Mouse (Mus musculus): ENCODE measurements around the gene Ambra1. TPM values are rescaled to one million over a fixed set of nuclear protein-coding genes. Genes with fewer than 3 reads are reported as not detected.

Gene Ambra1
- polyA plus RNA-seq, 1 experiment = 12.3 TPM

DNA sequence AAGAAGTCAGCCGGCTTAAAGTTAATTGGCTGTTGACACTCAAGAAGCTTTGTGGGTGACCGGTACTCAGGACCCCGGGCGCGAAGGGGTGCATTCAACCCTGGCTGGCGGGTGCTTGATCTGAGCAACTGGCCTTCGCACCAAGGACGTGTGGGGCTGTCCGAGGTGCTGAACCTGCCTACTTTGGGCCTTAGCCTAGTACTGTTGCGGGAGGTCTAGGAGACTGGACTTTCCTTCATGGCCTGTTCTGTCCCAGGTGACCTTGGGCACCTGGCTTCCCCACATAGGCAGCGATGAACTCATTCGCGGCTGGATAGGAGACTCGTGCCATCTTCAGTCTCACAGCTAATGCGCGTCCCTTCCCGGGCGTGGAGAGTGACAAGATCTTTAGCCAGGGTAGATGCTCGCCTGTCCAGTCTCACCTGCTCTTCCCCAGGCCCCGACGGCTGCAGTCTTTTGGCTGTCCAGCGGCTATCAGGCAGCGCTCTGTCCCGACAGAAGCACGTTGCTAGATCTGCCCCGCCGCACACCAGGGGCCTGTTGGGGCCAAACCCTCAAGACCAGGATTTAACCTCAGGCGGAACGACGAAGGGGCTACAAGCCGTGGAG is 191.4 kb downstream of the Ambra1 start:
- no peak for DNase-seq (ENCODE audit: low spot score)

- no peak for DNase-seq (ENCODE audit: low spot score)
Observed at GRCm38 (mm10) chr2:91921790-91922570, 192.0 kb downstream of the Ambra1 start.

DNA sequence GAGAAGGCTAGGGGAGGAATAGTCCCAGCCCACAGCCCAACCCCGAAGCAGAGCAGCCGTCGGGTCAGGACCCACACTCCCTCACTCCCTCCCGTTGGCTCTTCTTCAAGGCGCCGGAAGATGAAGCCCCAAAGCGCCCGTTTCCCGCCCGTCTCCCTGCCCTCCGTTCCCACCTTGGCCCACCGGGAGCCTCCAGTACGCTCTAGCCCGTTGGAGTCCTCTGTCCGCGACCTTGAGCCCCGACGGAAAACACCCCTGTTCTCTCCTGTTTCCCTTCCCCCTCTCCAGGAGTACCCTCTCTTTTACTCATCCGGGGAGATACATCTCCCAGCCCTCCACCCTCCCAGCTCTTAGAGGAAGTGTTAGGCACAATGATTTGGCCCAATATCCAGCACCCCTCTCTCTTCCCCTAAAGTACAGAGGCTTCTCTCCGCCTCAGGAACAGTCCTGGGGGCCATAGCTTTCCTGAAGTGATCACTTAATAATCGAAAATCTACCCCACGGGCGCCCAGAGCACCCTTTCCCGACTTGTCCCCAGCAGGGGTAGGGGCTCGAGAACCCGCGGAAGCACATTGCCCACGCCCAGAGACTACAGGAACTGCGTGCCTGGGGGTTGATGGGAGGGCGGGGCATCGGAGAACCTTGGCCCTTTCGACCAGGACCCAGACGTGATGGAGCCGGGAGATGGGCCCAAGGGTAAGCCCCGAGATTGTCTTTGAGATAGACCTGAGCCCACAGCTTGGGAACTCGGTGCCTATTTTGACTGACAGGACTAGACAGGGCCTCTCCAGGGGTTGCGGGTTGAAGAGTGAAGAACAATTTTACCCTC is 192.9 kb downstream of the Ambra1 start:
- no peak for DNase-seq (ENCODE audit: low spot score)

DNA sequence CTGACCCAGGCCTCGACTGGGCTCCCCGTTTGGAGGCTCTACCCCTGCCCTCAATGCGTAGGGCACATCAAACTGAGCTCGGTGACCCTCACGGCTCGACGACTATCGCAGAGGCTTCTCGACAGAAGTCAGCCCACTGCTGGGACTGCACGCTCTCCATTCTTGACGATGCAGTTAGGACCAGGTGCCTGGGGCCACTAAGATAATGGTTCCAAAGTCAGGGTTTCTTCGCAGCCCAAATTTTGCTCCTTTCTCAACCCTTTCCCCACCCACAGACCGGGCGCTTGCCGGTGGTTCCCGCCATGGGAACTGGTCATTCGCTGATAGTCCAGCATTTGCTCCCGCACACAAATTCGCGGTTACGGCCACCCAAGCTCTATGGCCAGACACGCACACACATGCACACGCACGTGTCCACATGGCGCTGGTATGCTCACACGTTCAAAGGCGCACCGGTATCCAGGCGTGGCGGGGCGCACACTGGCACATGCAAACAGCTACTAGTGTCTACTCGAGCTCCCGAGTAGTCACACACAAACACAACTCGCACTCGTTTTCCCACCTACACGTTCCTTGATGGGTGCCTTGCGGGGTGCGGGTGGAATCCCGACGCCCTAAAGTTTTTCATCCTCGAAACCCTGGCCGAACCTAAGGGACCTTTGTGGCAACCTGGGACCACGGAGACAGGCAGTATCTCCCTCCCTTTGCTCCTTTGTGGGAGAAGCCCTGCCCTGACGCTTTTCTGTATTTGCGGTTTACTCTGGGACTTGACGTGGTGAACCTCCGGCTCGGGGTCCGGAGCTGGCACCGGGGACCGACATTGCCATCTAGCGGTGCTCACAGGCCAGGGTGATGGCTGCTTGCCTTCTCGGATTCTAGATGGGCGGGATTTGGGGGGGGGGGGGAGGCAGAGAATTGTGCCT is 193.7 kb downstream of the Ambra1 start:
- DNase-seq (ENCODE audit: low spot score) = no peak

DNA sequence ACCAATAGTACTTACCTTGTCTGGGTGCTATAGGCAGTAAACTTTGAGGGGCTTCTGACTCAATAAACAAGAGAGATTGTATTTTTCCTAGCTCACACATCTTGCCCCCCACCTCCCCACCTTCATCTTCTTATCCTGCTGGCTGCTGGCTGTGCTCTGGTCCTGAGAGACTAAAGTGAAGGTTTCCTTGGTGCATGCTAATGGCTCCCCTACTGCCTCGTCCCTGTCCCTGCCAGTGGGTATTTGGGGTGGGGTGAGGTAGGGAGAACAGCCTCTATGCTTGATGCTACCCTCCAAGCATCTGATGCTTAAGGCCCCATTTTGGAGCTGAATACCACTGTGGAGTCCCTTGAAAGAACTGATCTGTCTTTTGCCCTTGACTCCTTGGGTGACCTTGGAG is 194.8 kb downstream of the Ambra1 start:
- DNase-seq (ENCODE audit: low spot score) = no peak

DNA sequence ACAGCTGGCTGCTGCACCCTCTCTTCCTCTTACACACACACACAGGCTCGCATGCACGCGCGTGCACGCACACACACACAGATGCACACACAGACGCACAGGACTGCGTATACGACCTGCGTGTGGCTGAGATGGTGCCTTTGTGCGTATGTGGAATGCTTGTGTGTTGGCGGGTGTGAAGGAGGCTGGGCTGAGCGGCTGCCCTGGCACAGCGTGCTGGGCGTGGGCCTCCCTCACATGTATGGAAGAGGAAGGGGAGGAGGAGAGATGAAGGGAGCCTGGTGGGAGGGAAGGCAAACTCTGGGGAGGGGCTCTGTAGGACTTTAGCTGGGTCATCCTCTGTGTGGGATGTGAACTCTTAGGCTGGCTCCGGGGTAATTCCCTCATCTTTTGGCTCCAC is 195.5 kb downstream of the Ambra1 start:
- DNase-seq (ENCODE audit: low spot score) = no peak

- no peak for DNase-seq (ENCODE audit: low spot score)
Observed at GRCm38 (mm10) chr2:91926949-91927348, 197.0 kb downstream of the Ambra1 start, which contains the start of gene Chrm4. Gene Chrm4 (plus strand): TSS chr2:91927249.

DNA sequence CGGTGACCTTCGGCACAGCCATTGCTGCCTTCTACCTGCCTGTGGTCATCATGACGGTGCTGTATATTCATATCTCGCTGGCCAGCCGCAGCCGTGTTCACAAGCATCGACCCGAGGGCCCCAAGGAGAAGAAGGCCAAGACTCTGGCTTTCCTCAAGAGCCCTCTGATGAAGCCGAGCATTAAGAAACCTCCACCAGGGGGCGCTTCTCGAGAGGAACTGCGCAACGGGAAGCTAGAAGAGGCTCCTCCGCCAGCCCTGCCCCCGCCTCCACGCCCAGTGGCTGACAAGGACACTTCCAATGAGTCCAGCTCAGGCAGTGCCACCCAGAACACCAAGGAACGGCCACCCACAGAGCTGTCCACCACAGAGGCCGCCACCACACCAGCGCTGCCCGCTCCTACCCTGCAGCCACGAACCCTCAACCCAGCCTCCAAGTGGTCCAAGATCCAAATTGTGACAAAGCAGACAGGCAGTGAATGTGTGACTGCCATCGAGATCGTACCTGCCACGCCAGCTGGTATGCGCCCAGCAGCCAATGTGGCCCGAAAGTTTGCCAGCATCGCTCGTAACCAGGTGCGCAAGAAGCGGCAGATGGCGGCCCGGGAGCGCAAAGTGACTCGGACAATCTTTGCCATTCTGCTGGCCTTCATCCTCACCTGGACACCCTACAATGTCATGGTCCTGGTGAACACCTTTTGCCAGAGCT is 198.0 kb downstream of the Ambra1 start:
- no peak for DNase-seq (ENCODE audit: low spot score)

DNA sequence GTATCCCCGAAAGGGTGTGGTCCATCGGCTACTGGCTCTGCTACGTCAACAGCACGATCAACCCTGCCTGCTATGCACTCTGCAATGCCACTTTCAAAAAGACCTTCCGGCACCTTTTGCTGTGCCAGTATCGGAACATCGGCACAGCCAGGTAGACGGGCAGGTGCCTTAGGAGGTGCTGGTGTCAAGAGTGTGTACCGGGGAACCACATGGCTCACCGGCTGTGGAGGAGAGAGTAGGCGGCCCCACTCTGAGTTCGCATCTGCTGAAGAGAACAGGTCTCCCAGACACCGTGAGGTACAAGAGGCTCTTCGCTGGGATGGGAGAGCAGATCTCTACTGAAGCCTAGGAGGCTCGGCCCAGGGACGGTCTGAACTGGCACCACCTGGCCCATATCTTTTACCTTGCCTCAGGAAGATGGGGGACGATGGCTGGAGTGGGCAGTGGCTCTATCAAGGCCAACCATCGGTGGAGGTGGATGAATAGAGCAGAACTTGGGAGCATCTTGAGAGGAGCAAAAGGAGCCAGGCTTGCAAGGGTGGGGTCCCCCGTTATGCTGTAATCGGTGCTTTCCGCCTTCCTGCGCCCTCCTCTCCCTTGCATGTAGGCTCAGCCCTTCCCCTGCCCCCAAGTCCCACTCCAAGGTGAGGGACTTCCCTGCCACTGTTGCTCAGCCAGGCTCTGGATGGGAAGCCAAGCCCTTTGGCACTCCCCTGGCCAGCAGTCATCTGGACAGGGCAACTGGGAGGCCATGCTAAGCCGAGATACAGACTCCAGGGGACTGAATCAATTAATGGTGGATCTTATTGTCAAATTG is 198.8 kb downstream of the Ambra1 start:
- no peak for DNase-seq (ENCODE audit: low spot score)

DNA sequence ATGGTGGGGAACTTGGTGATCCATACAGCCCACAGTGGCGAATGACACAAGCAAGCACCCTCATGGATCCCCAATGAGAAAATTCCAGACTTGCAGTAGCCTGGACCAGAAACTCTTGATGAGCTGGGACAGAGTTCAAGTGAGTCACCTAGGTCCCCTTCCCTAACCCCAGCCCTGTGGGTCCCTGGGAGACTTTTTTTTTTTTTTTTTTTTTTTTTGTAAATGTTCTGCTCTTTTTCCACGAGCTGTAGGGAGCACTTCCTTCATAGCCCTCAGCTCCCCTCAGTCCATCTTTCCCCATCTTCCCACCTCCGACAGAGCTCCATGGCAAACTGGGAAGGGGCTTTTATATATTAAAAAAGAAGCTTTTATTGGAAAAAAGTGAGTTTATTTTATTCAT is 199.5 kb downstream of the Ambra1 start:
- DNase-seq (ENCODE audit: low spot score) = no peak

DNA sequence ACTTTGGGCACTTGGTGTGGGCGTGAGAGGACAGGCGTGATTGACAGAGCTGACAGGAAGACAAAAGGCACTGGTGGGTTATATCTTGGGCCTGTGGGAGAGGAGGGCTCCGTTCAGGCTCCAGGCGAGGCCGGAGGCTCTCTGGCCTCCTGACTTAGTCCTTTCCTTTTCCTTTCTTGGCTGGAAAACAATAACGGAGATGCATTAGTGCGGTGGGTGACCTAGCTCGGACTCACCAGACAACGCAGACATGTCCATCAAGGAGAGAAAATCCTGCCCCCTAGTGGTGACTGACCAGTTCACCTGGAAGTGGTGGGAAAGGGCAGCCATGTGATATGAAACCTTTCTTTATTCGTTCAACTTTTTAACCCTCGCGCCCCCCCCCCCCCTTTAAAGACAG is 200.0 kb downstream of the Ambra1 start:
- DNase-seq (ENCODE audit: low spot score) = no peak

DNA sequence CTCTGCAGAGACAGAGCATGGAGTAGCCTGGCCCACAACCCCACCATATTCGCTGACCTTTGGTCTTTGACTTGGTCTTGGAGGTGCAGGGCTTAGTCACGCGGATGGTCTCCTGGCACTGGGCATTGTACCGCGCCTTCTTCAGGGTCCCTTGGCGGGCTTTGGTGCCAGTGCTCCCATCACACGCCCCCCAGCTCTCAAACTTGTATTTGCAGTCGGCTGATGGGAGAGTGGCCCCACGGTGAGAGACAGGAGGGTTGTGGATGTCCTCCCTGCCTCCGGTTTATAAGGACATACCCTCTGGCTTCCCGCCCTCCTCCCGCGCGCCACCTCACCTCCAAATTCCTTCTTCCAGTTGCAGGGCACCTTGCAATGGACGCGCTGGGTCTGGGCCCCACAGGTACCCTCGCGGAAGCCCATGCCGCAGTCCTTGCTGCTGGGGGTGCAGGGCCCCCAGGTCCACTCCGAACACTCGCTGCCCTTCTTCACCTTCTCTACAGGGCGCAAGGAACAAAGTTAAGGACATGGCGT is 200.9 kb downstream of the Ambra1 start:
- no peak for DNase-seq (ENCODE audit: low spot score)

- DNase-seq (ENCODE audit: low spot score) = no peak
Observed at GRCm38 (mm10) chr2:91931328-91932159, 201.6 kb downstream of the Ambra1 start.

GRCm38 (mm10) chr2:91932160-91932711 is 202.3 kb downstream of the Ambra1 start, which contains the start of gene Mdk:
Gene Mdk (minus strand): TSS chr2:91932297.
- no peak for DNase-seq (ENCODE audit: low spot score)

GRCm38 (mm10) chr2:91932737-91933350 is 202.9 kb downstream of the Ambra1 start:
- DNase-seq (ENCODE audit: low spot score) = no peak

GRCm38 (mm10) chr2:91933471-91933870 is 203.5 kb downstream of the Ambra1 start:
- no peak for DNase-seq (ENCODE audit: low spot score)

GRCm38 (mm10) chr2:91934016-91934415 is 204.1 kb downstream of the Ambra1 start:
- no peak for DNase-seq (ENCODE audit: low spot score)
